Mouse (Mus musculus) ovary, postnatal 10 days (tissue): ENCODE results near the gene Gabrb3.
"Not testable (repeated sequence)": the region's sequence is repeated elsewhere in the genome, so short reads cannot be mapped to it uniquely, and the experiment has no call there.

Experiments used
- DNase-seq: peaks from one replicate; pipeline ENCODE4 v3.0.0; 2022; ENCODE audit warnings: low spot score

Gabrb3 gene

DNA sequence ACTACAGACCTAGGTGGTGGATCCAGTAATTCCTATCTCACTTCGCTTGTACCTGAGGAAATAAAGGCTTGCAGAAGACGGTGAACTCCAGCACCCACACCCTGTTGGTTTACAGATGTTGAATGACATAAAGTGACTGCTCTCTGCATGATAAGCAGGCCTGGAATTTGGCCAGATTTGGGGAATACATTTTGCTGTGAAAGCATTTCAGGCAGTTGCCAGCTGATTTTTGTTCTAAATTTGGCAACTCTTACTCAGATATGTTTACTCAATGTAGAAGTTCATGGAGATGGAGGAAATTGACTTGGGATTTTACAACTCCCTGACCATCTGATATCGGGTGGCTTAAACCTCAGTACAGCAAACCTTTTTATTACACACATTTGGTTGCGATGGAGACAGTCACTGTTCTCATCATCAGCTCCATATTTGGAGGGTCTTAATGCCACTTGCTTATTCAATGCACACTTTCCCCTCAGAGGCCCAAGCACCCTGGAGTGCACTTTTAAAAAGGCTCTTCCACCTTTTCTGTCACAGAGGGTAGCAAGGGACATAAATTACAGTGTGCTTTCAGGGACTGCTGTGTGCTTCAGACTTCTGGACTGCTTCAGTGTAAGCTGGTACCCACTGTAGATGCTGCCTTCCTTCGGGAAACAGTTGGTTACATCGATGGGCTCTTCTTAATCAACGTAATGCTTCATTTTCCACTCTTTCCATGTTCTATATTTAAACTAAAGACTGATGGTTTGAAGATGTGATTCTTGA lies 287.7 kb downstream of the Gabrb3 start:
- no peak for DNase-seq

DNA sequence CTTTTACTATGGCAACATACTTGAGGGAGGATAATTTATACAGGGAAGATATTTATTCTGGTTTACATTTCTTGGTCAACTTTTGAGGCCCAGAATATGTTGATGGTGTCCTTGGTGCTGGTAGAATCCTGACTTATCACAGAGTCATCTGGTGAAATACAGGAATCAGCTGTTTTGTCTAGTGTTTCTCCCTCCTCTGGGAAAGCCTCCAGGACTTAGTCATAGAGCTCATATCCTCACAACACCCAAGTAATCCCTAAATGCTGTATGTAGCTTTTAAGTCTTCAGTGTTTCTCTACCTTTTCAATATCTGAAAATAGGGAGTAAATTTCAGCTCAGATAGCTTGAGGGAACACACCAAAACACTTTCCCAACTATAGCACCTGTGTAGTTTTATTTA lies 292.2 kb downstream of the Gabrb3 start:
- DNase-seq = no peak

DNA sequence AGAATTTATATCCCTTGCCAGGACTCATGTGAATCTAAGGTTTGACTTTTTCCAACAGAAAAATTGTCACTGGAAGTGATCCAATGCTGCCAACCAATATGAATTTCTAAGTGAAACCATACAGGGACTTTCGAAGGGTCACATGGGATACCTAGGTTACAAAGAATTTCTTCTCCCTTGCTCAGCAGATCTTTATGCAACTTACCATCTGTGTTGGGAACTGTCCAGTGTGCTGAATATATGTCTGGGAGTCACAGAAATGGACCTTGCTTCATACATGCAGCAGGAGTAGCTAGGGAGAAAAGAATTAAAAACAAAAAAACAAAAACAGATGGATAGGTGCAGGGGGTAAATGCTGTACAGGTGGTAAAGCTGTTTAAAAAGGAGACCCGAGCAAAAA lies 327.3 kb downstream of the Gabrb3 start:
- no peak for DNase-seq

DNA sequence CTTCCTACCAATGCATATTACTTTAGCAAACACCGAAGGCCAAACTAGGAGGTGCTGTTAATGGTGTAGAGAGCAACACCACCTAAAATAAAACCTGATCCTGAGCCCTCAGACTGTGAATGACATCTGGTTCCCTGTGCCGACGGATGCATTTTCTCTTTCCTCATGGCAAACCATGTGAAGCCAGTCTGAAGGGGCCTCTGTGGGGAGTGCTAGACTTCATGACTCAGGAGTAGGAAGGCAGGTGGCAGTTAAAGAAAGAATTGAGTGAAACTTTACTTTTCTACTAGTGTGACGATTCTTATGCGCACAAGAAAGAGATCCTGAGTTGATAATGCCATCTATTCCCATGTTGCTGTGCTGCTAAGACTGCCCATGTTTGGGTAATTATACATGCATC lies 341.0 kb downstream of the Gabrb3 start:
- no peak for DNase-seq

DNA sequence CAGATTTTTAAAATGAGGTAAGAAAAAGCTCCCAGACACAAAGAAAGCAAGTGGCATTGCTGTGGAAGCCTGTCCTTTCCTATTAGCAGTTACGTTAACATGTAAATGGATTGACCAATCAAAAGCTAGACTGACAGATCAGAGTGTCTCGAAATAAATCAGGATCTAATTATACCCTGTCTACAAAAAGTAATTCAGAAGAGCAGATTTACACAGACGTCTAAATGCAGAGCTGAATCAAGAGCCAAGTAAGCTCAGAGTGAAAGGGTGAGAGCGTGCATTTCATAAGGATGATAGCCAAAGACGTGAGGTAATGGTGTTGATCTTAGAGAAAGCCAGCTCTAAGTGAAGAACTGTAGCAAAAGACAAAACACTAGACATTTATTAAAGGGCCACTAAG lies 359.3 kb downstream of the Gabrb3 start:
- DNase-seq = no peak

DNA sequence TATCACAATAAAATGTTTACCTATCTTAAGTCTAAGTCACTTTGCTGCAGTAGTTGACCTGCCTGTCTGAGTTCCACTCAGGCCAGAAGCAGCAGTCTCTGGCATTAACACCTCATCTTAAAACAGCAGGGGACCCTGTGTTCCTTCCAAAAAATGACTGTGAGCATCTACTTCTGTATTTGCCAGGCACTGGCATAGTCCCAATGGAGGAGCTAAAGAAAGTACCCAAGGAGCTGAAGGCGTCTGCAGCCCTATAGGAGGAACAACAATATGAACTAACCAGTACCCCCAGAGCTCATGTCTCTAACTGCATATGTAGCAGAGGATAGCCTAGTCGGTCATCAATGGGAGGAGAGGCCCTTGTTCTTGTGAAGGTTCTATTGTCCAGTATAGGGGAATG lies 366.6 kb downstream of the Gabrb3 start:
- DNase-seq = not testable (repeated sequence)

DNA sequence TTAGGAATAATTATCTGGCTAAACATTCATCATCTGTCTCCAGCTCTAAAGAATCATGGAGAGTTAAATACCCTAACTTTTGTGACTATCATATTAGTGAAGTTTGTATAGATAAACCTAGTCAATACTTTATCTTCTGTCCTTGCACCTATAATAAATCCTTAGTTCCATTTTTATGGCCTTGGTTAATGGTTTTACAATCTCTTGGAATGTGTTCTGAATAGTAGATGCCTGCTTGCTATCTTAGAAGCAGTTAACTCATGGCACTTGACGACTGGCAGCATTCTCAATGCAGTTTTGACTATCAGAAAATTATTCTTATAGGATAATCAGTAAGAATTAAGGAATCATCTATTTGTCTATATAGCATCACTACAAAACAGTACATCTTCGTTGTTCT lies 368.0 kb downstream of the Gabrb3 start:
- DNase-seq = no peak

DNA sequence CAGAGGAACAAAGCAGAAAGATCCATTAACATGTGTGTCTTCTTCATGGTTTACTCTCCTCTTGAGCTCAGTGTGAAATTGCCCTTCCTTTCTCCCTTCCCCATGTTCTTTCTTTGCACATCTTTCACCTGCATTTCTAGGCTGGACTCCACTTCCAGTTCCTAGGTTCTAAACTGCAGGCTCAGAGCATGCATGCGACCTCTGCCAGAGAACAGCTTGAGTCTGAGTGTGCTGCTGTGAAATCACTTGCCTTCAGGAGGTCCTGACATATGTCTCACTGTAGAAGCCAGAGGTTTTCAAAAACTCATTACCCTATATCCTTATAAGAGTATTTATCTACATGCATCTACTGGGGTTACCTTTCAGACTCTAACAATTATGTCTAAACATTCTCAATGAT lies 383.8 kb downstream of the Gabrb3 start:
- no peak for DNase-seq

DNA sequence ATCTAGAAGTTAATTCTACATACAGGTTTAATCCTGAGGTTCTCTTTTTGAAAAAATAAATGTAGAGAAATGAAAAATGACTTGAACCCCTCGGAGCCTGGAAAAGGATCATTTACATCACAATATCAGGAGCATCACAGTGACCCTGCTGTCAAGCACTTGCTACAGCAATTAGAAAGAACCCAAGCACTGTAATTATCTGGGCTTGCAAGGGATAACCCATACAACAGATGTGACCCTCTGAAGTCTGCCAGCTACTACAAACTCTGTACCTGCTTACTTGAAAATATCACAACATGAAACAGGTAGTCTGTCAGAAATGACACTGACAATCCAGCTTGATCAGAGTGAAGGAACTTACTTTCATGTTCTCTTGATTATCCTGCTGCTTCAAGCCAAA lies 394.2 kb downstream of the Gabrb3 start:
- DNase-seq = no peak

DNA sequence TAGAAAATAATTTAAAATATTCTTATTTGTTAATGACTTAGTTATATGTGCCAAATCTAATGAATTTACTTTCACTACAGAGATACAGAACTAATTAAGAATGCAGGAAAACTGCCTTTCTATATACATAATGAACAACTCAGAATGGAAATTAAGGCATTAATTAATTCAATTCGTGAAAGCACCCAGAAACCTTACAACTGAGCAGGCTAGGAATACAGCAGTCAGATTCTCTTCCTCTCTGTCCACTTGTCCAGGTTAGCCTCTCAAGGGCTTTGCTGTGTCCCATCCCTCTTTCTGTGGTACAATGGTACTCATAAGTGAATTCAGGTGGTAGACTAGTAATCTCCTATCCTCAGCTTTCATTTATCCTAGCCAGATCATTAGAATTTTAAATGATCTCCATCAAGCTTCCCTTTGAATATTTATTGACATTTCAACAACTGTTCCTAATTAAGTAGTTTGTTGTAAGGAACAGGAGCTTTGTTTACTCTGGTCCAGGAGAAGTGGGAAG lies 422.9 kb downstream of the Gabrb3 start:
- no peak for DNase-seq

DNA sequence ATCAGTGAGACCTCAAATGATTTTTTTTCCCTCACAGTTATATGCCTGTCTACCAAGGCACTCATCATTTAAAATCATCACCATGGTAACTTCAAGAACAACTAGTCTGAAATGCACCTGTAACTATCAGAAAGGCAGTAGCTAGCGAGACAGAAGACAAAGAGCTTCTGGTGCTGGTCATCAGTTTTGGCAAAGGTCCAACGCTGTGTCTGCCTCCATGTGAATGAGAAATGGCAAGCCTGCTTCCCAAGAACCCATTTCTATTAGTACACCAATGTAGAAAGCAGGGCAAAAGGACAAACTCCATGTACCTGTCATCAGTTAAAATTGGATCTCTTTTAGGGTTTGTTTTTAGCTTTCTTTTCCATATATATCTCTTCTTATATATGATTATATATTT lies 448.5 kb downstream of the Gabrb3 start:
- DNase-seq = no peak
